Mouse (Mus musculus): ENCODE data around the gene Kcnj15. TPM values are rescaled to one million over a fixed set of nuclear protein-coding genes. Genes with fewer than 3 reads are reported as not detected.

Gene Kcnj15
- polyA plus RNA-seq (2014; fragmentation: Nextera tagmentation; extraction: Ambion mirVana) = 0.19 and 0.35 TPM in 2 replicates

DNA sequence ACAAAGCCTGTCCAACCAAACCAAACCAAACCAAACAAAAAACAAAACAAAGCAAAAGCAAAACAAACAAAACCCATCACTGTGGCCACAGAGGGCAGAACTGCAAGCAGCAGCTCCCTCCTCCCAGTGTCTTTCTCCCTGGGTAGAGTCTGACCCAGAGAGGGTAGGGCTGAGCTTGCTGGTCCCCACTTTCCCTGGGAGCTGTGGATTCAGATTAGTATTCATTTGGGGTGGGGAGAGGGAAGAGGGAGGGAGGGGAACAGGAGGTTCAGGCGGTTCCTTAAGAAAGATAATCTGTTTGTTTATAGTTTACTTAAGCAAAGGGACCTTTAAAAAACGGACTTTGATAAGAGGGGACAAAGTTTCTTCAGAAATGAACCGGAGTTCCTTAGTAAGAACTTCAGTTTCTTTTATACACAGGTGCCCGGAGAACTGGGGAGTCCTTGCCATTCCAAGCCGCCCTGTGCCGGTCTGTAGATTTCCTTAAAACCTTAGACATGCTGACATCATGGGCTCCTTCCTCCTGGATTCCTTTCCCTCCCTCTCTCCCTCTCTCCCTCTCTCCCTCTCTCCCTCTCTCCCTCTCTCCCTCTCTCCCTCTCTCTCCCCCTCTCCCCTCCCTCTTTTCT, at the start of gene Kcnj15:
Gene Kcnj15, plus strand, starts transcription at position 293 of the 629 bp plus-strand sequence.
- H3K4me3 ChIP-seq (ENCODE audit: low read depth, low read length) = no peak within 1 kb of the TSS
- no peaks in the 10 kb centered on the region for H3K36me3 ChIP-seq (ENCODE audit: control insufficient read depth, insufficient read depth, low read length)
- WGBS = 23% methylated on average over 6 of the region's 6 CpGs
- 0 out of 2 replicates have a peak, but pooled peaks cover 4% of the 10 kb centered on the region for H3K4me1 ChIP-seq (replicated peaks; ENCODE audit: control insufficient read depth, insufficient read depth, low read length)
- no peak for ATAC-seq (replicated peaks; ENCODE audit: low FRiP score)
- H3K27ac ChIP-seq (ENCODE audit: low read depth, low read length) = no peak within 1 kb of the TSS
- DNase-seq (ENCODE audit: low spot score) = no peak
- H3K4me2 ChIP-seq (ENCODE audit: low read depth, low read length, severe bottlenecking) = no peak within 1 kb of the TSS
- H3K27me3 ChIP-seq (ENCODE audit: control insufficient read depth, insufficient read depth, low read length) = no peaks in the 10 kb centered on the region
- H3K9ac ChIP-seq (ENCODE audit: low read length) = no peak within 1 kb of the TSS
- H3K9me3 ChIP-seq (ENCODE audit: control insufficient read depth, low read length) = no peaks in the 10 kb centered on the region

- no peaks in the 10 kb centered on the region for H3K36me3 ChIP-seq (ENCODE audit: control insufficient read depth, insufficient read depth, low read length)
- ATAC-seq (replicated peaks; ENCODE audit: low FRiP score) (no peak), DNase-seq (ENCODE audit: low spot score) (no peak)
- no peaks in the 10 kb centered on the region for H3K9me3 ChIP-seq (ENCODE audit: control insufficient read depth, low read length)
- no peak overlapping the region for H3K4me3 ChIP-seq (ENCODE audit: low read depth, low read length)
- WGBS = 91% methylated on average over 7 of the region's 7 CpGs
- no peak overlapping the region for H3K4me2 ChIP-seq (ENCODE audit: low read depth, low read length, severe bottlenecking)
- no peak overlapping the region for H3K27ac ChIP-seq (ENCODE audit: low read depth, low read length)
- no peaks in the 10 kb centered on the region for H3K27me3 ChIP-seq (ENCODE audit: control insufficient read depth, insufficient read depth, low read length)
- no peak overlapping the region for H3K9ac ChIP-seq (ENCODE audit: low read length)
- no peaks in the 10 kb centered on the region for H3K4me1 ChIP-seq (replicated peaks; ENCODE audit: control insufficient read depth, insufficient read depth, low read length)
Observed at GRCm38 (mm10) chr16:95208243-95208642, 49.1 kb upstream of the Kcnj15 start.

- no peaks in the 10 kb centered on the region for H3K36me3 ChIP-seq (ENCODE audit: control insufficient read depth, insufficient read depth, low read length)
- no peak overlapping the region for H3K4me3 ChIP-seq (ENCODE audit: low read depth, low read length)
- H3K27me3 ChIP-seq (ENCODE audit: control insufficient read depth, insufficient read depth, low read length) = no peaks in the 10 kb centered on the region
- DNase-seq (ENCODE audit: low spot score) = no peak
- no peak overlapping the region for H3K27ac ChIP-seq (ENCODE audit: low read depth, low read length)
- no peaks in the 10 kb centered on the region for H3K4me1 ChIP-seq (replicated peaks; ENCODE audit: control insufficient read depth, insufficient read depth, low read length)
- H3K9ac ChIP-seq (ENCODE audit: low read length) = no peak overlapping the region
- no peak overlapping the region for H3K4me2 ChIP-seq (ENCODE audit: low read depth, low read length, severe bottlenecking)
- no peaks in the 10 kb centered on the region for H3K9me3 ChIP-seq (ENCODE audit: control insufficient read depth, low read length)
- ATAC-seq (replicated peaks; ENCODE audit: low FRiP score) = no peak
- WGBS = 47% methylated on average over 1 of the region's 1 CpGs
Observed at GRCm38 (mm10) chr16:95209011-95209466, 48.3 kb upstream of the Kcnj15 start.

DNA sequence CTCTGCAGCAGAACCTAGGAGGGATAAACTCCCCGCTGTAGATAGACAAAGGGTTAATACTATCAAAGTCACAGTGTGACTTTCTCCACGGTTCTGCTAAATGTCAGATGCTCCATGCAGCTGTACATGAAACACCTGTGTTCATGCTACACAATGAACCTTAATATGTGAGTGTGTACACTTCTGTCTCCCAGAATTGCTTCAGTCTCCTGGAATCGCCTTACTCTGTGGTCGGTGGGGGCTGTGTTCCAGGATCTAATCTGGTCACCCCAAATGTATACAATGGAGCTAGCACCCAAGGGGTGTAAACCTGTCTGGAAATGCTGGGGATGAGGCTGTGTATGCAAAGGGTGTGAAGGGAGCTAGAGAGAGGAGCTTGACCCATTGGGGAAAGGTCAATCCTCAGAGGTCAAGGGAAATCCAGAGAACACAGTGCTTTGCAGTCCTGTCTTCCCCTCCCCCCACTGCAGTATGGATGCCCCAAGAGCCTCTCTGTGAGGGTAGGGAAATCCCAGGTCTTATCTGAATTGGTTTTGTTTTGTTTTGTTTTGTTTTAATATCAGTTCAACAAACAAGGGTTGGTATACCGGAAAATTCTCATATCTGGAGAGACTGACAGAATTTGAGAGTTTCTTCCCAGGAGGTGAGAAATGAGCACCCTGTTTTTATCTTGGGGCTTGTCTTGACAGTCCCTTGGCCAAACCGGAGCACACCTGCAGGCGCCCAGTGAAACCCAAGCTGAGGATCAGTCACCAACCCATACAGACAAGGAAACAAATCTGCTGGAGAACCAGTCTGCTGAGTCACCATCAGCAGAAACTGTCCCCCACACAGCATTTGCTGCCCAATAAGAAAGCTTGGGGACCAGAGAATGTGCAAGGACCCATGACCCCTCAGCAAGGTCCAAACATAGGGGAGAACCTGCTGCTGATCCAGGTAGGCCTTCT, 42.8 kb upstream of the Kcnj15 start:
- Histone ChIP-seq H3K9ac (ENCODE audit: low read length) (no peak overlapping the region), H3K9me3 (ENCODE audit: control insufficient read depth, low read length) (no peaks in the 10 kb centered on the region), H3K27me3 (ENCODE audit: control insufficient read depth, insufficient read depth, low read length) (no peaks in the 10 kb centered on the region), H3K4me1 (replicated peaks; ENCODE audit: control insufficient read depth, insufficient read depth, low read length) (no peaks in the 10 kb centered on the region), H3K4me2 (ENCODE audit: low read depth, low read length, severe bottlenecking) (no peak overlapping the region), H3K4me3 (ENCODE audit: low read depth, low read length) (no peak overlapping the region), H3K27ac (ENCODE audit: low read depth, low read length) (no peak overlapping the region), H3K36me3 (ENCODE audit: control insufficient read depth, insufficient read depth, low read length) (no peaks in the 10 kb centered on the region)
- DNase-seq (ENCODE audit: low spot score) = no peak
- ATAC-seq (replicated peaks; ENCODE audit: low FRiP score) = no peak
- WGBS = 76% methylated on average over 7 of the region's 7 CpGs

- Histone ChIP-seq H3K4me2 (ENCODE audit: low read depth, low read length, severe bottlenecking) (no peak overlapping the region), H3K4me1 (replicated peaks; ENCODE audit: control insufficient read depth, insufficient read depth, low read length) (no peaks in the 10 kb centered on the region), H3K9me3 (ENCODE audit: control insufficient read depth, low read length) (no peaks in the 10 kb centered on the region), H3K27me3 (ENCODE audit: control insufficient read depth, insufficient read depth, low read length) (no peaks in the 10 kb centered on the region), H3K27ac (ENCODE audit: low read depth, low read length) (no peak overlapping the region), H3K9ac (ENCODE audit: low read length) (no peak overlapping the region), H3K4me3 (ENCODE audit: low read depth, low read length) (no peak overlapping the region), H3K36me3 (ENCODE audit: control insufficient read depth, insufficient read depth, low read length) (no peaks in the 10 kb centered on the region)
- ATAC-seq (replicated peaks; ENCODE audit: low FRiP score) (no peak), DNase-seq (ENCODE audit: low spot score) (no peak)
- WGBS = 66% methylated on average over 9 of the region's 9 CpGs
Observed at GRCm38 (mm10) chr16:95215782-95216181, 41.6 kb upstream of the Kcnj15 start.

- H3K9me3 ChIP-seq (ENCODE audit: control insufficient read depth, low read length) = no peaks in the 10 kb centered on the region
- H3K27ac ChIP-seq (ENCODE audit: low read depth, low read length) = no peak overlapping the region
- no peaks in the 10 kb centered on the region for H3K27me3 ChIP-seq (ENCODE audit: control insufficient read depth, insufficient read depth, low read length)
- H3K4me2 ChIP-seq (ENCODE audit: low read depth, low read length, severe bottlenecking) = no peak overlapping the region
- H3K4me1 ChIP-seq (replicated peaks; ENCODE audit: control insufficient read depth, insufficient read depth, low read length) = no peaks in the 10 kb centered on the region
- H3K9ac ChIP-seq (ENCODE audit: low read length) = no peak overlapping the region
- H3K36me3 ChIP-seq (ENCODE audit: control insufficient read depth, insufficient read depth, low read length) = no peaks in the 10 kb centered on the region
- H3K4me3 ChIP-seq (ENCODE audit: low read depth, low read length) = no peak overlapping the region
- DNase-seq (ENCODE audit: low spot score) (no peak), ATAC-seq (replicated peaks; ENCODE audit: low FRiP score) (no peak)
- WGBS = 95% methylated on average over 7 of the region's 7 CpGs
Observed at GRCm38 (mm10) chr16:95216346-95216745, 41.0 kb upstream of the Kcnj15 start.

- no peaks in the 10 kb centered on the region for H3K36me3 ChIP-seq (ENCODE audit: control insufficient read depth, insufficient read depth, low read length)
- no peak overlapping the region for H3K4me2 ChIP-seq (ENCODE audit: low read depth, low read length, severe bottlenecking)
- ATAC-seq (replicated peaks; ENCODE audit: low FRiP score) (no peak), DNase-seq (ENCODE audit: low spot score) (no peak)
- H3K9ac ChIP-seq (ENCODE audit: low read length) = no peak overlapping the region
- no peak overlapping the region for H3K27ac ChIP-seq (ENCODE audit: low read depth, low read length)
- no peaks in the 10 kb centered on the region for H3K27me3 ChIP-seq (ENCODE audit: control insufficient read depth, insufficient read depth, low read length)
- 84% methylated on average over 5 of the region's 5 CpGs for WGBS
- no peaks in the 10 kb centered on the region for H3K9me3 ChIP-seq (ENCODE audit: control insufficient read depth, low read length)
- no peaks in the 10 kb centered on the region for H3K4me1 ChIP-seq (replicated peaks; ENCODE audit: control insufficient read depth, insufficient read depth, low read length)
- no peak overlapping the region for H3K4me3 ChIP-seq (ENCODE audit: low read depth, low read length)
Observed at GRCm38 (mm10) chr16:95216824-95217223, 40.5 kb upstream of the Kcnj15 start.

DNA sequence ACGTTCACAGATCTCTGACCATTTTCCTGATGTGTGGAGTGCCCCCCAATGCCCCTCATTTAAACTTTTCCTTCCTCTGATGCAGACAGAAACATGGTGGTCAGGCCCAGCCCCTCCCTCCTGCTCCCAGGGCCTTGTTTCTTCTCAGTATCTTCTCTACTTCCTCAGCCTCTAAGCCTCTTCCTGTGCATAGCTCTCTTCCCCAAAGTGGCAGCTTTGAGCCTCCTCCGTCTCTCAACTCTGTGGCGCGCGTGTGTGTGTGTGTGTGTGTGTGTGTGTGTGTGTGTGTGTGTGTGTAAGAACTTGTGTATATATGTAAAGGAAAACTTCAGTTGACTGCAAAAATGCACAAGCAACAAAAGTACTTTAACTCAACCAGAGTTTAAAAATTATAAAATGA, 38.6 kb upstream of the Kcnj15 start:
- ATAC-seq (replicated peaks; ENCODE audit: low FRiP score) (no peak), DNase-seq (ENCODE audit: low spot score) (no peak)
- H3K36me3 ChIP-seq (ENCODE audit: control insufficient read depth, insufficient read depth, low read length) = no peaks in the 10 kb centered on the region

More for the DNA sequence above, 38.6 kb upstream of the Kcnj15 start:
- Histone ChIP-seq H3K4me2 (ENCODE audit: low read depth, low read length, severe bottlenecking) (no peak overlapping the region), H3K27me3 (ENCODE audit: control insufficient read depth, insufficient read depth, low read length) (no peaks in the 10 kb centered on the region), H3K4me3 (ENCODE audit: low read depth, low read length) (no peak overlapping the region), H3K4me1 (replicated peaks; ENCODE audit: control insufficient read depth, insufficient read depth, low read length) (no peaks in the 10 kb centered on the region), H3K9ac (ENCODE audit: low read length) (no peak overlapping the region), H3K9me3 (ENCODE audit: control insufficient read depth, low read length) (no peaks in the 10 kb centered on the region), H3K27ac (ENCODE audit: low read depth, low read length) (no peak overlapping the region)
- 85% methylated on average over 5 of the region's 5 CpGs for WGBS

Data from forebrain, embryonic 11.5 days (tissue).